Mouse (Mus musculus) cerebellum, adult (tissue): Measurements from ENCODE around the gene Eef1g.

Experiments
- ATAC-seq: cut with Nextera tagmentation; 2 replicates; pipeline ENCODE4 v1.9.2; 2017; ENCODE audit warnings: mild to moderate bottlenecking, moderate library complexity, mixed read lengths; ENCODE audit not compliant: insufficient number of reproducible peaks, low FRiP score, low TSS enrichment

Eef1g gene

DNA sequence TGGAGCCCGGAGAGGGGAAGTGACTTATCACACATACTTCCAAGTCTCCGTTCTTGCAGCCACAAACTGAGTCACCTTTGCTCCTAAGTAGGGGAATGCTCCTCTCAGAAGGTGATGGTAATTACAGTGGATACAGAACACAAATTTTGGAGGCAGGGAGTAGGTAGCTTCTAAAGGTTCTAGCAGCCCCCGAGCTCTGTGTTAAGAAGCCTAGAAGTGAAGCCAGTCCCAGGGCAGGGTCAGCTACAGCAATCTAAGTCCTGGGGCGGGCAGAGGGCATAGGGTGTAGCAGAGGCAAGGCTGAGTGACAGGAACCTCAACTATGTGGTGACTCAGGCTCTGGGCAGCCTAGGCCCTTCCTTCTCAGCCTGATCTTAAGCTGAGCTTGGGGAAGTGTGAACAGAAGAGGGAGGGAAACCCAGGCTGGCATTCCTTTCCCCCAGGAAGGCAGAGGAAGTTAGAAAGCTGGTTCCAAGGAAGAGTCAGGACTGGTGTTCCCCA, 16.4 kb downstream of the Eef1g start:
- no peak for ATAC-seq

DNA sequence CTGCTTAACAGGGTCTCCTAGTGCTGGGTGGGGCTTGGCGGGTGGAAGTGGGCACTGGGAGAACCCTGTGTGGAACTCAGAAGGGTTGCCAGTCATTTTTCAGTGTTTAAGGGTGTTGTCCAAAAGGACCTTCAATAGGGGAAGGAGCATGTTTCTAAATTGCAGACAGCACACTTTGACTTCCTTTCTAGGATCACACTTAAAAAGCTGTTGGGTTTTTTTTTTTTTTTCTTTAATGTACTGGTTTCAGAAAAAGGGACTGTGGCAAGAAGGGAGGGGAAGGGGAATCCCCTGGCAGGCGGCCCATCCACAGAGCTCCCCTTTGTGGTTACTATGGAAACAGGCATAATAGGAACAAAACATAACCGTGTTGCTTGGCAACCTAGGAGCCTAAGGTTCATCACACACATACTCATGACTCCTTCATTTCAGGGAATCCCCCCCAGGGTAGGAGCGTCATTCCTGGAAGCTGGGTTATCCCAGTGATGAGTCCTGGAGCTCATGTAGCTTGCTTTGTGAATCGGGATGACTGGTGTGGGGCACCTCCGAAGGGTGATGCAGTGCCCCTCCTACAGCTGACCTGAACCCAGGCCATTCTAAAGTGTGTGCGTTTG, 17.5 kb downstream of the Eef1g start:
- no peak for ATAC-seq

DNA sequence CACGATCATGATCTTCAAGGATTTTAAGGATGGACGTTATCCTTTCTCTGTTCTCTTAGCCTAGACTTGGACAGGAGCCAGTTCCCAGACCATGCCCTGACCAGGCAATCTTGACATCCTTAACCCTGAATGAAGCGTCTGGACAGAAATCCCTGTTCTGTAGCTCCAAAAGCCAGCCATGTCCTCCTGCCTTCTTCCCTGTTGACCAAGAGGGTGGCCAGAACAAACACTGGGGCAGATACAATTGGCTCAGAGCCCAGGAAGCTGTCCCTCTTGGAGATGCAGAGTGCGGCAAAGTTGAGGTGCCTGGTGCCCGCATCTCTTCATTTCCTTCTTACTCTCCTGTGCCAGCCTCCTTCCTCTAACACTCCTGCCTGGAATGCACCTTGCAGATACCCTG, 19.1 kb downstream of the Eef1g start:
- ATAC-seq: no peak

DNA sequence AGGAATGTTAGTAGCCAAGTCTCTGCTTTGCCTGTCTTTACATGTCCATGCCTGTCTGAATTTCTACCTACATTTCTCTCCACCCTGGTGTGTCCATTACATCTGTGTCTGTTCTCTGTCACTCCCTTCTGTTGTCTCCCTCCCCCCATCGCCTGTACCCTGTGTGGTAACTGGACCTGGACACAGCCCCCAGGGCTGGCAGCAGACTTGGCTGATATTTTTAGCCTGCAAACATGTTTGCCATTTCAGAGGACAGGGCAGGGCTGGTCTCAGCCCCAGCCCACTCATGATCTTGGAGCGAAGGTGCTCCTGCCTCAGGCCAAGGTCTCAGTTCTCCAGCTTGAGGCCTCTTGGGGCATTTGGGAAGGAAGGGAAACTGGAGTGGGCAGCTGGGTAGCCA, 21.0 kb downstream of the Eef1g start:
- no peak for ATAC-seq

DNA sequence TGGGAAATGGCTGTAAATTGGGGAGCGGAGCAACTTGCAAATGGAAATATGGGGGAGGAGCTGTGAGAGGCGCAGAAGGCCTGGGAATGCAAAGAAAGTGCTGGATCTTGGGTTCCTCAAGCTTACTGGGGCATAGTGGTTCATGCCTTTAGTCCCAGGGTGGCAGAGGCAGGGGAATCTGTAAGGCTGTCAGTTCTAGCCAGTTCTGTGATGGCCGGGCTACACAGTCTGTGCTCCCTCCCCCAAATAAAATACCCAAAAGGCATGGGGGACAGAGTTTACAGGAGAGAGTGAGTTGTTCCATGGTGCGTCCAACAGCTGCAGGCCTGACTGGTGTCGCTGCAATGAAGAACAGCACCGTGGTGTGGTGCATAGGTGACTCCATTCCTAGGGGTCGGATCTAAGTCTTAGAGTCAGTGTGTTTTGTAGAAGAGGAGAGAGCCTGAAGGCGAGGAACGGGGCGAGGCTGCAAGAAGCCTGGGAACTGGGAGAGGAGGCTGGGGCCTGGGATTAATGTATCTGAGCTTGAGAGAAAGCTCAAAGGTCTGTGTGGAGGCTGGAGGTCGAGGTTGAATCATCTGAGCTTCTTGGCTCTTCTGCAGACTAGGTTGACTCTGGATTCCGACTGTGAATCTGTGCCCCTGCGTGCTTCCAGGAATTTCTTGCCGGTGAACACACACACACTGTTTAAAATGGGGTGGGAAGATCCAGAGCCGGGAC, 21.7 kb downstream of the Eef1g start:
- no peak for ATAC-seq

DNA sequence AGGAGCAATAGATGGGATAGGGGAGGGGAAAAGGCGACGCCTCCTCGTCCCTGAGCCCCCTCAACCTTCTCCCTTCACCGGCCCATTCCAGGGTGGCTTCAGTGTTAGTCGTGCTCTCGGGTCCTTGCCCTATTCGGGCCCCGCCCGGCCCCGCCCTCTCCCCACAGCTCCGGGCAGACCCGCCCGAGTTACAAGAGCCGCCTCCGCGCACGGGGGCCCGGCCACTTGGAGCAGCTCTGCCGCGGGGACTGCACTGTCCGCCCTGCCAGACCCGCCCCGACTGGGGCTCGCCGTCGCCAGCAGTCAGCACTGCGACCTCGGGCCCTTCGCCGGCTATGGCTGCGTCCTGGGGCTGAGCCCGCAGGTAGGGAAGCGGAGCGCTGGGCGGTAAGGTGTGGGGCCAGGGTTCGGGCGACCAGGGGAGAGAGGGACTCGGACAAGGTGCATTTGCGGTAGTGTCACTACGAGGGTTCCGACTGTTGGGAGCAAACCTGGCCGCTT, 22.3 kb downstream of the Eef1g start, which contains the start of gene Ahnak:
Gene Ahnak, plus strand, starts transcription at position 219 of the 501 bp plus-strand sequence.
- no peak for ATAC-seq

- no peak for ATAC-seq
Measured at GRCm38 (mm10) chr19:8989567-8990431, 23.0 kb downstream of the Eef1g start.

DNA sequence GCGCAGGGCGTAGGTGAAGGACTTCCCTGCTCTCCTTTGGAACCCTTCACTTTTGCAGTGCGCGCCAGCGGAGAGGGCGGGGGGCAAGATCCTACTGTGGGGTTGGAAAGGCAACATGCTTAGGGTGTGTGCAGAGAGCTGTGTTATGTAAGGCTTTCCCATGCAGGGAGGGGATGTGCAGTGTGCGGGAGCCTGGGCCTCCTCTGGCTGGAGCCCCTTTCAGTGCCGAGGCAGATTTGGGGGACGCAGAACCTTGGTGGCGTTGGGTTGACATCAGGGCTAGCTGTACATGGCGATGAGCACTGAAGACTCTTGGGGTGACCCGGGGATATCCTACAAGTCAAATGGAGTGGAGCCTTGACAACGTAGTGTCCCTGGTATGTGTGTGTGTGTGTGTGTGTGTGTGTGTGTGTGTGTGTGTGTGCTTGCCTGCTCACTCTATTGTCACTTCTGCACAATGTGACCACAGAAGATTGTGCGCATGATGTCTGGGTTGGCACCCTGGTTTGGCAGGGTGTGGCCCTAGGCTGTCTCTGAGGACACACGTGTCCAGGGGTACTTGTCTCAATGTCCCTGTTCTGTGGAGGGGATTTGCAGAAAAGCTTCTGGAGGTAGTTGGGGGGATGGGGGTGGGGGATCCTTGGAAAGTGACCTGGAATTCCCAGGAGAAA, 23.7 kb downstream of the Eef1g start:
- no peak for ATAC-seq

DNA sequence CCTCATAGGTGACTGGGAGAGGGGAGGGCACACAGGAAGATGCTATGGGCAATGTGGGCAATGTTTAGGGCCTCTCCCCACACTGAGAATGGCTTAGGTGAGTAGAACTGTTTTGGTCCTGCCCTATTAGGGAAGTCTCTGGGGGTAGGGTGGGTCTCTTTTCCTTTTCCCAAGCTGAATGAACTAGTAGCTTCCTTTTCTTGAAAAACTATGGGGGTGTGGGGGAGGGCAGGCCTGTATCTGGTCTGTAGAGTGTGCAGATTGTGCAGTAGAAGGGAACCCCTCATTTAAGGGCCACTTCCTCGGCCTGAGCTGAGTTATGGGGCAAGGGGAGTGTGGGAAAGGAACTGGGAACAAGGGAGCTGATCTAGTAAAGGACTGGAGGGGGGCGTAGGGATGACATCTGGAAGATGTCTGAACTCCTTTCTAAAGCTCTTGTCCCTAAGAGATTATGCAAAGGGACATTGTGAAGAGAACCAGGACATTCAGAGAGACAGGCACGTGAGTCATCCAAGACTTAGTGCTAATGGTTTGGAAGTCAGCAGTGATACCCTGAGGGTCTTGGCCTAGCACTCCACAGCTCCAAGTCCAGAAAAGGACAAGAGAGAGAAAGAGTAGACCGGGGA, 24.5 kb downstream of the Eef1g start:
- ATAC-seq: no peak

GRCm38 (mm10) chr19:8991871-8992735, 25.3 kb downstream of the Eef1g start:
- no peak for ATAC-seq

DNA sequence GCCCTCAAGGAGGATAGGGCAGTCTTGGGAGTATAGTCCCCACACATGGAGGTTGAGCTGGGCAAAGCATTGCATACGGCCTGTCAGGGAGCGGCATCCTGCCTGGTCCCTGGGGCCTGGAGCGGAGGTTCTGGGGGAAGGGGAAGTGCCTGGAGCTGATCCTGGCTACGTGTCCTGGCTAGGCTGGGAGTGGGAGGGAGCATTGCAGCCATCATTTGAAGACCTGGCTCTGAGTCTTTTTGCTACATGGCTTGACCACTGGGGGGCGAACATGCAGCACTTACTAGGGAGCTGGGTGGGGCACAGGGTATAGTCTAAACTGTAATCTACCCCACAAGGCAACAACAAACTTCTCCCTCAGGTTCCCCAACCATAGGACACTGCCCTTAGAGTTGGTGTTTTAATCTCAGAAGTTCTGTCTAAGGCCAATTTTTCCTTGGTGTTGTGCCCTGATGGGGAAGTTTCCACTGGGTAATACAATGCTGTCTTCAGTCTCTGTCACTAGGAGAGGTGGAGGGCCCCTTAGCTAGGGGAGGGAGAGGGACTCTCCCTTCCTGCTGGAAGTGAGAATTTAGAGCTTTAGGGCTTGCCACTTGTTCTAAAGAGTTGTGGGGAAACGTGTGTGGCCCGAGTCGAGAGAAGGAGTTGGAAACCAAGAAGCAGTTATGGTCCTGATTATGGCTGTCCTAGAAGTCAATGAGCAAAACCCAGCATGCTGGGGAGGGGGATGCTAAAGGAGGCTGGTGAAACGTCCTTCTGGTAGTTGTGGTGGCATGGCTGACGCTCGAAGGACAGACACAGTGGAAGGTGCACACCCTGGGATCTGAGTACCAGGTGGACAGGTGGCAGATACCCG, 26.2 kb downstream of the Eef1g start:
- ATAC-seq: no peak

- no peak for ATAC-seq
Measured at GRCm38 (mm10) chr19:8993625-8993912, 26.7 kb downstream of the Eef1g start.

- no peak for ATAC-seq
Measured at GRCm38 (mm10) chr19:8994813-8995607, 28.2 kb downstream of the Eef1g start.

GRCm38 (mm10) chr19:8996601-8997000, 29.8 kb downstream of the Eef1g start:
- ATAC-seq: no peak

DNA sequence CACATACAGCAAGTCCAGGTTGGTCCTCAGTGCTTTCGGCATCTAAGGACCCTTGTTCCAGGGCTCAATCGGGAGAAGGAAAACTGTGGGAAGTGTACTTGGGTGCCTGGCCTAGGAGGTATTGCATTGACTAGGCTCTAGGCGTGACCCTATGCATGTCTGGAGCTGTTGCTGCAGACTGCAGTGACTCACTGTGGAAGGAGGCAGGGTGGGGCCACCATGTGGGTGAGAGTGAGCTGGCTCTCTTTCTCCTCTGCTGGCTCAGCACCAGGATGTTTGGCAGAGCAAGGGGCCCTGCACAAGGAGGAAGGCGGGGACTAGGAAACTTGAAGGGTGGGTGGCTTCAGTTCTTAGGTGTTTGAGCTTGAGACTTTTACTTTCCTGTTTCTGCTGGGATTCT, 30.7 kb downstream of the Eef1g start:
- ATAC-seq: no peak

- ATAC-seq: no peak
Measured at GRCm38 (mm10) chr19:8998546-8998945, 31.7 kb downstream of the Eef1g start.

DNA sequence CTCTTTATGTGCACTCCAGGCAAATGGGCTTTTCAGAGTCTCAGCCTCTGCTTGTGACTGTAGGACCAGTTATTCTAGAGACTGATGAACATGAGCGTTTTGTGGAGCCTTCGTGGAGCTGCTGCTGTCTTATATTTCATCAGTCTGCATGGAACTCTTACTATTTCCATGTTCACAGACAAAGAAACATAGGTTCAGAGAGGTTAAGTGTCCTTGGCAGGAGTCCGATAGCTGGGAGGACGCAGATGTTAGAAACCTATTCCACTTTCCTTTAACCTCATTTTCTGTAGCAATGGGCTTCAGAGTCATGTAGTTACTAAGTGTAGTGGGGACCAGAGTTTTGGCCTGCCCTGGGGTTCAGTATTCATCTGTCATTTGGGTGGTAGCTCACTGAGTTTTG, 32.4 kb downstream of the Eef1g start:
- no peak for ATAC-seq
